Mouse (Mus musculus) natural killer cell, adult 2 months (primary cell): ENCODE measurements around the gene Vdr.

Experiments
- DNase-seq, 2 experiments: peaks; one replicate each; pipeline ENCODE4 v3.0.0; 2022; ENCODE audit warnings: low spot score in 2 of 2

The Vdr gene

DNA sequence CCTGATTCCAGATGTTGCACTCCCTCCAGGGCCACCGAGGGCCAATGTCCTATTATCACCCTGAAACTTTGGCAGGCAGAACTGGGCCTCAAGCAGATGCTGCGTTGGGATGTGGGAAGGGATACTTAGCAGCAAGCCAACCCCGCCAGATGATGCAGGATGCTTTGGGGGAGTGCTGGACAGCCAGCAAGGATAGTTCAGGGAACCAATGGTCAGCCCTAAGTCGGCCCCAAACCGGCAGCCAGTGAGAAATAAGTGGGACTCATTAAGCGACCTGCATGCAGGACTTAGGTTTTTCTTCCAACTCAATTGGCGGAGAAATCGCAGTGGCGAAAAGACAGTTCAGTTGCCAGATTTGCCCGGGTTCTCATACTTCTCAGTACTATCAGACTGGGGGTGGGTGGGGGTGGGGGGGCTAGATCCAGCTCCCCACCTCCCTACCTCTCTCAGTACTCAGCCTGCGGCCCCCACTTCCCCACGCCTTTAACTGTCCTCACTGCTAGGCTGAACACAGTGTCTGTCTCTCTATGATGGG lies 80.1 kb downstream of the Vdr start:
- DNase-seq: no peak

- no peak for DNase-seq
Observed at GRCm38 (mm10) chr15:97829432-97829831, 81.0 kb downstream of the Vdr start.

GRCm38 (mm10) chr15:97828901-97829338 lies 81.5 kb downstream of the Vdr start:
- DNase-seq: no peak

DNA sequence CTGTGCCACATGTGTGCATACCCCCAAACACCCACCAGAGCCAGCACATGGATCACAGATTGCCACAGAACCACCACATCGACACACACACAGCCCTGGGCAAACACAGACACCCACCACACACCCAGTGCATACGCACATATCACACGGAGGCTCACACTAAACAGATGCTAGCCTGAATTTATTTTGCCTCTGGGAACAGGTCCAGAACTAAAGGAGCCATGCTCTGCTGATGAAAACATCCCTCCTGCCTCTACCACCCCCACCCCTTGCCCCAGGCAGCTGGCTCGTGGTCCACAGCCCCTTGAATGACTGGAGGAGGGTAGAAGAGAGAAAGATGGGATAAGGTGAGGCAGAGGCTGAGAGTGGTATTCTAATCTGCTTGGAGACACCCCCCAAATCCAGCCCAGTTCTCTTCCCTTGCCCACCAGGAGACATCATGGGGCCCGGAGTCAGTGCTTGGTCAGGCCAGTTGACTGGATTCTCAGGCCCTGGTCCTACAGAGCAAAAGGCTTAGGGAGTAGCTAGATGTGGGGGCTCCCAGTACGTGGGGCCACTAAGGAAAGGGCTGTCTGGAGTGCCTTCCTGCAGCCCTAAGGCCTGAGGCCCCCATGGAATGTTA lies 82.1 kb downstream of the Vdr start:
- DNase-seq: no peak

DNA sequence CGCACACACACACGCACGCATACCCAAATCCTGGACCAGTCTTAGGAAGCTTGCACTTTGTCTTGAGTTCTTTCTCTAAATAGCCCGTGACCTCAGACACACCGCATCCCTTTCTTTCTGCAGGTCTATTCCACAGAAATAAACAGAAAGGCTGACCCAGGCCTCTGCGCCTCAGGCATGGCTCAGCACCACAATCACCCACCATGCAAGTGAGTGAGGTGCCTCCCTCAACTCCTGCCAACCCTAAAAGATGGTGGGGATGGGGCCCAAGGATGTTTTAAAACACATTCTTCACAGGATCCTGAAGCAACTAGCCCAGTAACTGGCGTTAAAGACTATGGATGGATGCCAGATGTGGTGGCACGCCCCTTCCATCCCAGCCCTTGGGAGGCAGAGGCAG lies 83.0 kb downstream of the Vdr start:
- DNase-seq: no peak

- no peak for DNase-seq
Observed at GRCm38 (mm10) chr15:97826588-97827261, 83.7 kb downstream of the Vdr start.

GRCm38 (mm10) chr15:97825941-97826587 lies 84.4 kb downstream of the Vdr start:
- DNase-seq: no peak

DNA sequence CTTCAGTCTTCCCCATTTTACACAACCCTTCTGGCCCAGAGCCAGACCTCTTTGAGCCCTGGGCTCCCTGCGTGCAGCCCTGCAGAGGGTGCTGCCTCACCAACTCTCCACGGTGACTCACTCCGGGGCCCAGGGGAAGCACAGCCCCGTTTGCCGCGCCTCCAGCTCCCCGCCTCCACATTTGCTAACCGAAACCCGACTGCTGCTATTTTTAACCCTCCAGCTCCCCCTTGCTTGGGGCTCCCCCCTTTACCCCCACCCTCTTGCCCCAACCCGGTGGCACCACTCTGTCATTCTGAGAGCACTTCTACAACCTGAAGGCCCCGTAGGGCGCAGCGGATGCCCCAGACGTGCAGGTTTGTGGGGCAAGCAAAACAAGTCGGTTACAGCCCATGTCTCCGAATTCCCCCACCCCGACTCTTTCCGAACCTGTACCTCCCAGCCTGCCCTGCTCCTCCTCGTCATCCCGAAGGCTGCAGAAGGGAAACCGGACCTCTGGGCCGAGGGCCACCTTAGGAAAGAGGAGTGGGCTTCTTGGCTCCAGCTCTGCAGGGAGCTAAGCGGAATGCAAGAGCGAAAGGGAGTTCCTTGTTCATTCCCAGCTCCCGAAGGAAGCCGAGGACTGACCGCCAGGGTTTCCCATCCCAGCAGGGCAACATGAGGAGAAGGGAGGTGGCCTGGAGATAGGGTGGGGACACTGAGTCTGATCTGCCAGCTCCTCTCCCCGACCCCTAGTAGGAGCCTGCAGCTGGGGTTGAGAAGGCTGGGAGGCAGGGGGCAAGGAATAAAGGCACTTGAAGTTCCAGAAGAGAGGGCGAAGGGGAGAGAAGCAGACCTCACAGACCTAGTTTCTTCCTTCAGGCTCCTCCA lies 85.1 kb downstream of the Vdr start:
- DNase-seq: peak; percentile 93 to 96

GRCm38 (mm10) chr15:97824042-97824441 lies 86.4 kb downstream of the Vdr start:
- DNase-seq: no peak

- DNase-seq: no peak
Observed at GRCm38 (mm10) chr15:97823479-97823878, 87.0 kb downstream of the Vdr start.

DNA sequence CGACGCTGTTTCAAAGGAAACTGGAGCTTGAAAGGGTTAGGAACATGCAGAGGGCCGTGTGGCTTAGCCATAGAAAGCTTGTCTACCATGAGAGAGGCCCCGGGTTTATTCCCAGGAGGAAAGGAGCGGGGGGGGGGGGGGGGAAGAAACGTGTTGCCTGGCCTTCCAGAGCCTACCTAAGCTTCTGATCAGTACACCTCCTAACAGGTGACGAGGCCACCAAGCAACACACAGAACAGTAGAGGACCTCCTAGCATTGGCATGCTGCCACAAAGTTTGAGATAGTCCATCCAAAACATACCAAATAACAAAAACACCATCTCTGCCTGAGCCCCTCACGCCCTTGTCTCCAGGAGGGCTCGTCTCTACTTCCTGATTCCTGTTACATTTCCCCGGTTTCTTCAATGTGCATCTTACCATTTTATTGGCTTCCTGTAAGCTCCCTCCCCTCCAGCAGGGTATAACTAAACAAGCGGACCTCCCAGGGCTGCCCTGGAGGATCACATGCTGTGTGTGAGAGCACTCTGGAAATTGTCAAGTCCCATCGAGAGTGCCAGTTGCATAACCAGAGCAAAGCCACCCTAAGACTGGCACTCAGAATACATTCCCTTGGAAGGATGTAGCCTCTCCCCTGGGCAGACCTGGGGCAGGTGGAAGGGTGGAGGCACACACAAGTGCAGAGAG lies 87.7 kb downstream of the Vdr start:
- DNase-seq: no peak

DNA sequence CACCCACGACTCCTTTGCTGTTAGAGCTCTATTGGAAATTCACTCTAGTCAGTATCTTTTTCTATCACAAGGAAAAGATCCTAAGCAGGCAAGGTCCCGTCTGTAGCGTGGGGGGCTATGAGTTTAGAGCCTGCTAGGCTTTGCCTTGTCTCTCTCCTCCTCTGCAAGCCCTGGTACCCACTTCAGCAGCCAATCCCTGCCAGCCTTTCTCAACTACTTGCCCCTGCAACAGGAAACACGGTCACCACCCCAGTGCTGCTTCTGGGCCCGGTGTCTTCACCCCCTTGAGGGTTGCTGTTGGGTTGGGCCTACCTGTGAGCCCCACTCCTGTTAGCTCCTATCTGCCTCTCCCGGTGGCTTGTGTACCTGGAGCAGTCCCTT lies 88.5 kb downstream of the Vdr start:
- peak in 1 of 2 experiments; percentile 55 for DNase-seq

GRCm38 (mm10) chr15:97821321-97821982 lies 89.0 kb downstream of the Vdr start:
- peak; percentile 62 to 74 for DNase-seq

- no peak for DNase-seq
Observed at GRCm38 (mm10) chr15:97819937-97820336, 90.5 kb downstream of the Vdr start.

DNA sequence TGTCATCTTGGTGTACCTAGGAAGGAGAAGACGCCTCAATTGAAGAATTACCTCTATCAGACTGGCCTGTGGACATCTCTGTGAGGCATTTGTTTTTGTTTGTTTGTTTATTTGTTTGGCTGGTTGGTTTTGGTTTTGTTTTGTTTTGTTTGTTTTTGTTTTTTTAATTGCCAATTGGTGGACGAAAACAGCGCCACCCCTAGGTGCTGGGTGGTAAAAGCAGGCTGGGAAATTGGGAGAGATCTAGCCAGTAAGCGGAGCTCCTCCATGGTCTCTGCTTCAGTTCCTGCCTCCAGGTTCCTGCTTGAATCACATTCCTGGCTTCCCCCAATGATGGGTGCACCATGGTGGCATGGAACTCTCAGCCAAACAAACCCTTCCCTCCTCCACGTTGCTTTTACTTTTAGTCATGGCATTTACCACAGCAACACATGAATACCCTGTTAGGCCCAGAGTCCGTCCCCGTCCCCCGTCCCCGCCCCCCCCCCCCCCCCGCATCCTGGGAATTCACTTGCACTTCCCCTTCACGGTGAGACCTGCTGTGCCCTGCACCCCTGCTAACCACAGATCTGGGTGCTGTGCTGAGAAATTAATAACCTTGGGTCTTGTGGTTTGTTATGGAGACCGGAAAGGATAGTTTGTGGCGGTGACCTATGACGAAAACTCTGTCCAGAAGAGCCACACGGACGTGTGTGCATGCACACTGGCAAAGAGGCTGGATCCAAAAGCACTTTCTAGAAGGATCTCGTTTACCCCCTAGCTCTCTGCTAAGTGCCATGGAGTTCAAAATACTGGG lies 94.0 kb downstream of the Vdr start:
- peak in 1 of 2 experiments; percentile 52 for DNase-seq

GRCm38 (mm10) chr15:97815254-97815653 lies 95.2 kb downstream of the Vdr start:
- DNase-seq: no peak

- DNase-seq: no peak
Observed at GRCm38 (mm10) chr15:97814703-97815102, 95.7 kb downstream of the Vdr start.

DNA sequence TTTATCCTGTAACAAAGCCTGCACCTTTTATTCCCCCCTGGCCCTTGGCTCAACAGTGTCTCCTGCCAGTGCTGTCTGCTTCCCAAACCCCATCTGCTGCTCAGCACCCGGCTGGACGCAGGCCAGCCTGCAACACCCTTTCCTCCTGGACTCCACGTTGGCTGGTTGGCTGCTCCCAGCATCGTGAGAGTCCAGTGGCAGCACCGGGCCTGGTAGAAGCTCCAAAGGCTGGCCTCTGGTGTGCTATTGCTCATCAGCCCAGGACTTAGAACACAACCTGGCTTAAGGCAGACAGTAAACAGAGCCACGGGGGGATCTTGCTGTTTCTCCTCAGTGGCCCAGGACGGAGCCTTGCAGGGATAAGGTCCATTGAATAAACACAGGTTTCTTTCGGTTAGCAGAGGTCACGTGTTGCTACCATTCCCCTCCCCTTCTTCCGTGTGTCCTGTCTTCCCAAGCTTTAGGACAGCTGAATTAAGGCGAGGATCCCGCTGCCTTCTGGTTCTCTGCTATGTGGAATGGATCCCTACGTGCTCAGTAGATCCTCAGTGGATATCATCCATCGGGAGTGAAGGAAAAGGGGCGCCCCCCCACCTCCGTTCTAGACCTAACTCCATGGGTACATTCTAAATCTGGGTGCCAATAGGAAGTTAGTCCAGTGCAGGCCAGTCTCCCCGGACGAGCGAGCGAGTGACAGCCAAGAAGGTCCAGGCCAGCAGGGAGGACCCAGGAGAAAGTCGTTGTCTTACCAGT lies 96.8 kb downstream of the Vdr start:
- no peak for DNase-seq

DNA sequence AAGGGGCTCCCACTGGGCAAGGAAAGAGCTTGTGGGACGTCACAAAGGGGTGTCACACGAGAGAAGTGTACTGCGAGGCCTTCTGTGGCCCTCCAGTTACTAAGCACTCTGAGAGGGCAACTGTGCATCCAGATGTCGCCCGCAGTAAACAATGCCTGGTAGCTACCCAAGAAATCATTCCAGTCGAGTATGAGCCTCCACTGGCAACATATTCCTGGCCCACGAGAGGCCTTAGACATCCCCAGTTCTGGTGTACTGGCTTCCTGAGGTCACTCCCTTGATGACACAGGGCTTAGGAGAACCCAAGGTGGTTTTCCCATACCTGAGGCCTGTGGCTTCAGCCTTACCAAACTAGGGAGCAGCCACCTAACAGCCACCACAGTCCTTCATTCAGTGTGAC lies 97.6 kb downstream of the Vdr start:
- no peak for DNase-seq
